Mouse (Mus musculus): Measurements from ENCODE around the gene Ep400.
A peak's percentile ranks its signal among the peaks of the same experiment; 100 is the strongest.
"Not testable (repeated sequence)": the region's sequence is repeated elsewhere in the genome, so short reads cannot be mapped to it uniquely, and the experiment has no call there.

The Ep400 gene

DNA sequence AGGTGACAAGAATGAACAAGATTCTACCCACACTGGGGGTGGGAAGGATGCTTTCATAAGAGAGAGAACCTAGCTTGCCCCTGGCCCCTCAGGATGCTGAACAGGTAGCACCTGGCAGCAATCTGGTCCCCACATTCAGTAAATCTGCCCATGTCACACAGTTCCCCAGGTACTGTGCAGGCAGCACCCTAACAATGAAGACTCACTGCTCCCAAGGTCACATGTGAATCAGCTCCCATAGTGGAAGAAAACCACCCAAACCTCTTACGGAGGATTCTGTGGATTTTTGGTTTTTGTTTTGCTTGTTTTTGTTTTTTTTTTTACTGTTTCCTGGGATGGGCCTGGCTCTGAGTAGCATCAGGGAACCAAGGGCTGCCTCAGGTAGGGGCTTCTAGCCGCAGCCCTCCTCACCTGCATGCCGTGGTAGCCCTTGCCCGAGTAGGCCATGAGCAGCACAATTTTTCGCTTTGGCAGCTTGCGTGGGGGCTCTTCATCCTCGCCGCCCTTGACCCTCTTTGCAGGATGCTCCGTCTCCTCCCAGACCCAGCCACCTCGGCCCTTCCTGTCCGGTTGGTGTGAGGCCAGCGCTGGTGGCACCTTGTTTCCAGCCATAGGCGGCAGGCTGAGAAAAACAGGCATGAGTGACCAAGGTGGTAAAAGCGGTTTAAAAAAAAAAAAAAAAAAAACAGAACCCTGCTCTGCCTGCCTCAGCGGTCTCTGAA is 8.9 kb upstream of the Ep400 start:
- peak; percentile 41 for DNase-seq

- DNase-seq, result no peak
Measured at GRCm38 (mm10) chr5:110778263-110778662, 7.7 kb upstream of the Ep400 start.

GRCm38 (mm10) chr5:110776141-110776540 is 5.6 kb upstream of the Ep400 start:
- DNase-seq, result no peak

DNA sequence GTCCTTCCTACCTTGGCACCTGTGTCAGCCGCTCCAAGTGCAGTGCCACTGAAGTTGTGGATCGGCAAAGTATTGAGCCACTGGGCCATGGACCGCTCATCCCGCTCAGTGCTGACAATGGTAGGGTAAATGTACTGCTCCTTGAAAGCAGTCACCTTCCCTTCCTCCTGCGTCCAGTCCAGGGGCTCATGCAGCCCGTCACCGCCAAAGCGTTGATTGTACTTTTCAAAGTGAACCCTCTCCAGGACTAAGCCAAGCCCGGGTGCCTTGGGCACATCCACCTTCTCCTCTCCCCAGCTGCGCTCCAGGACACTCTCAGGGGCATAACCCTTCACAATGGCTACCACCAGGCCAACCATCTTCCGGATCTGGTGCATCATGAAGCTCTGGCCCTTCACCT is 4.0 kb upstream of the Ep400 start:
- no peak for DNase-seq

GRCm38 (mm10) chr5:110772945-110773344 is 2.4 kb upstream of the Ep400 start:
- peak; percentile 53 for DNase-seq

GRCm38 (mm10) chr5:110770031-110770445 is 479 bp downstream of the Ep400 start:
- DNase-seq, result peak; percentile 69

- DNase-seq, result peak; percentile 50
Measured at GRCm38 (mm10) chr5:110769272-110769671, 1.2 kb downstream of the Ep400 start.

- DNase-seq, result no peak
Measured at GRCm38 (mm10) chr5:110763890-110764289, 6.6 kb downstream of the Ep400 start.

- no peak for DNase-seq
Measured at GRCm38 (mm10) chr5:110745021-110745420, 25.5 kb downstream of the Ep400 start.

DNA sequence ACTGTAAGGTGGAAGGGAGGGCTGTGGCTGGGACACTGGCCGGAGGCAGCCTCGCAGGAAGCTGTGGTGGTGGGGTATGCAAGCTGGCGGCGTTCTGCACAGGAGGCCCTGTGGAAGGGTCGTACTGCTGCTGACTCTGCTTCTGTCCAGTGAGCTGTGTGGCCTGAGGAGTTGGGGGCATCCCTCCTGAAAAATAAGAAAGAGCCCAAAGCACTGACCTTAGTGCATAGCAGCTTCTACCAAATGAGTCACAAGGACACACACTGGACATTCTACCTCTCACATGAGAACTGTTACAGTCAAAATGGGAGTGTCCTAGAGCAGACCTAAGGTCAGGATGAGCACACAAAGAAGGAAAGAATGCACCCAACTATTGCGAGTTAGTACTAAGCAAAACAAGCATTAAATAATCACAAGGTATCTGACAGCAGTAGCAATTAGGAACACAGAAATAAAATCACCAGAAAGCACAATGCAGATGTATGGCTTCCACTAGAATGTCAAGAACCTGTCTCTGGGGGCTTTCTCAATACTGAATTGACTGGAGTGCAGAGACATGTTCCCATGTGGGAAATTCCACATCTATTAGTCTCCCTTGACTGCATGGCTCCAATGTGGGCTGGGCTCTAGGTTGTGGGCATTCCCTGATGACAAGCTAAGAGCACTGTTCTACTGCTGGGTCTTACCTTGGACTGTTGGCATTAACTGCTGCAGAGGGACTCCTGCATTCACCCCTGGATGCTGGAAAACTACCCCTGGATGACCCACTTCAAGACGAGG is 30.8 kb downstream of the Ep400 start:
- no peak for DNase-seq

- DNase-seq, result no peak
Measured at GRCm38 (mm10) chr5:110735606-110736005, 34.9 kb downstream of the Ep400 start.

- DNase-seq, result no peak
Measured at GRCm38 (mm10) chr5:110733231-110733823, 37.2 kb downstream of the Ep400 start.

- no peak for DNase-seq
Measured at GRCm38 (mm10) chr5:110731227-110731626, 39.3 kb downstream of the Ep400 start.

GRCm38 (mm10) chr5:110727850-110728249 is 42.7 kb downstream of the Ep400 start:
- no peak for DNase-seq

GRCm38 (mm10) chr5:110723543-110723942 is 47.0 kb downstream of the Ep400 start:
- DNase-seq, result no peak

- not testable (repeated sequence) for DNase-seq
Measured at GRCm38 (mm10) chr5:110721463-110721862, 49.1 kb downstream of the Ep400 start.

GRCm38 (mm10) chr5:110711455-110711854 is 59.1 kb downstream of the Ep400 start:
- no peak for DNase-seq

GRCm38 (mm10) chr5:110709256-110709655 is 61.3 kb downstream of the Ep400 start:
- no peak for DNase-seq

DNA sequence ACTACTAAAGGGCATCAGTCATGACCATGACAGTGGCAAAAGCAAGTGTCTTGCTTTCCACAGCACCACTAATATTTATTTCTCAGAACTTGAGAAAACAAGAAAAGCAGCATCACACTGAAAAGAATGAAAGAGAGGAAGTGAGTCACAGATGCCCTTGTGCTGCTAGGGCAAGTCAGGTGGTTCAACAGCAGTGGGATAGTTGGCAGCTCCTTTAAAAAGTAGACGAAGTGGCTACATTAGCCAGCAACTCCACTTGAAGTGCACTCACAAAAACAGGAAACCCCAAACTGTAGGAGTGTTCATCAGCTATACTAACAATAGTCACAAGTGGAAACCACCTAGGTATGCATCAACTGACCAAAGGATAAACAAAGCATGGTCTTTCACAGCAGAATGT is 66.5 kb downstream of the Ep400 start:
- no peak for DNase-seq

GRCm38 (mm10) chr5:110698617-110699016 is 71.9 kb downstream of the Ep400 start:
- no peak for DNase-seq

DNA sequence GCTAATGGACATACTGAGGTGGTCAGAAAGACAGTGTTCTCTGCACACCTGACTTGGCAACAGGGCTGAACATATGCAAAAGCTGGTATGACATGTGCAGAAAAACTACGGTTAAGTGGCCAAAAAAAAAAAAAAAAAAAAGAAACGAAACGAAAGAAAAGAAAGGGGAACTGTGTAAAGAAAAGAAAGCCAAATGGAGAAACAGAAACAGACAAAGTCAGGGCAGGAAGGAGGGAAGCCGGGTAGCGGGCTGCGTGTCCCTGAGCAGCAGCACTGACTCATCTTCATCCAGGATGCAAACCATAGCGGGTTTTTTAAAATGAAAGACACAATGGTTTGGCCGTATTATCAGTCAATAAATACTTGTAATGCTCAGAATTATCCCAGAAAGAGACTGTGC is 88.5 kb downstream of the Ep400 start:
- no peak for DNase-seq

- no peak for DNase-seq
Measured at GRCm38 (mm10) chr5:110665486-110666121, 104.9 kb downstream of the Ep400 start.

- DNase-seq, result no peak
Measured at GRCm38 (mm10) chr5:110664750-110665269, 105.7 kb downstream of the Ep400 start.
